Mouse (Mus musculus) thymus, postnatal 25 days (tissue): ENCODE measurements around the gene Pgm3.
"Not testable (repeated sequence)": the region's sequence is repeated elsewhere in the genome, so short reads cannot be mapped to it uniquely, and the experiment has no call there.

ENCODE experiments used
- DNase-seq: peaks from one replicate; pipeline ENCODE4 v3.0.0; 2022

The Pgm3 gene

GRCm38 (mm10) chr9:86571540-86572135 lies at the start of gene Pgm3, which contains the start of gene Rwdd2a:
TSS of gene Pgm3 (minus strand) at chr9:86571842.
TSS of gene Rwdd2a (plus strand) at chr9:86571991.
- DNase-seq, result peak; percentile 97

DNA sequence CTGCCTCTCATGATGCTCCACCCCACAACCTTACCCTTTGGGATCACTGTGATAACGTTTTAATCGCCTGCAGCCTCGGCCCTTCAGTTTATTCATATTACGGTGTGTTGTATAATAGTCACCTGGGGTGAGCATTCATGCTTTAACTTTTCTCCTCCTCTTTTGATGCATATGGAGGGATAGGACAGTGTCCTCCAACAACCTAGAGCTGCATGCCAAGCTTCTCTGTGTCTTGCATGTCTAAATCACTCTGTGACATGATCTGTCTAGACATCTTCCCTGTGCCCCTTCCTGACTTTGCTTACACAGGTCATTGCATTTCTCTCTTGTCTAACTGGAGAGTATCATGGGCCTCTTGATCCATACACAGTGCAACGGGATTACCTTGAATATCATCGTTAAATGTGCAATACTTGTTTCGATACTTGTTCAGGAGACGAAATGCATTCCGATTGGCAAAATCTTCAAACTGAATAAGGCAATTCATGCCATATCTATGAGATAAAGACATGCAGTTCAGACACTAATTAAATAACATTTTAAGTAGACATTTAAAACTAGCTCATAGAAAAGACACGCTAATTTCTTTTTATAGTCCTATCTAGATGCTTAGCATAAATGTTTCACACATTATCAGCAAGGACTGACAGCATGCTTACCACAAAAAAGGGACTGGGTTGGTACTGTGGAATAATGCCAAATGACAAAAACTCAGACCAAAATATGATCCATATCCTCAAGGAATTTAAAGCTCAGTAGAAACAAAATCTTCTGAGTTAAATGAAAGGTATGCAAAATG lies 47.9 kb upstream of the Pgm3 start:
- no peak for DNase-seq

DNA sequence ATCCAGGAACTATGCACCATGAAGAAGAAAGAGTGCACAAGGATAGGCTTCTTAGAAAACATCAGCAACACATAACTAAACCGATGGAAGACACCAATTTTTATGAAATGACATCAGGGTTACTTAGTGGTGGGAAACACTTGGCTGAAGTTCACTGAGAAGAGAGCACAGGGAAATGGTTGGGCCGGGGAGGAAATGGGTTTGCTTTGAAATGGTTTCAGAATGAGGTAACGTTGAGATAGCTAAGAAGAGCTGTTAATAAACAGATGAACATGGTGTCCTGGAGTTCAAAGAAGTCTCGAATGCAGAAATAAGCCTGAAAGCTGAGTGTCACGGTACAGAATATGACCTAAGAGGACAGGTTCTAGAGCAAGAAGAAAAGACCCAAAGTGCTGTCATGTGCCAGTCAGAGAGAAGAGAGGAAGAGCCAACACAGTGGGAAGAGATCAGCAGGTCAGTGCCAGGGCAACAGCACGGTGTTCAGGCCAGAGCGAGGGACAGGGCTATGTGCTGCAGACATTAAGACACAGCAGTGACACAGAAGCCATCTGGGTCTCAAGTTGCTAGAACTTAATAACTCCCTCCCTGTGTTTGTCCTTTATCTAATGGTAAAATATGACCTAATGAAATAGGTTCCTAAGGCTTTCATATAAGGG lies 46.3 kb upstream of the Pgm3 start:
- DNase-seq, result no peak

DNA sequence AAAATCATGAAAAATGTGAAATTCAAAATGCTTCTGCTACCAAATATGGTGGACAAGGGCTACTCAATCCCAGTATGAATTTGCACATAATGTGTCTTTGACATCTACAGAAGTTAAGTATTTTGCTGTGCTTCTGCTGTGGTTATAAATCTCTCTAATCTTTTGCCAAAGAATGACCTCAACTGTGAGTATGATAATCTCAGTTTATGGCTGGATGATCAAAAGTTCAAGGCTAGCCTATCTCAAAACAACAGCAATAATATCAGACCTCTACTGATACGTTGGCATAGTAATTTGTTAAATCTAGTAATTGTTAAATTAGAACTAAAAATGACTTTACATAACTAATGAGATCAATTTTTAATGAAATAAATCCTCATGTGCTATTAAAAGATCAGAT lies 44.1 kb upstream of the Pgm3 start:
- no peak for DNase-seq

DNA sequence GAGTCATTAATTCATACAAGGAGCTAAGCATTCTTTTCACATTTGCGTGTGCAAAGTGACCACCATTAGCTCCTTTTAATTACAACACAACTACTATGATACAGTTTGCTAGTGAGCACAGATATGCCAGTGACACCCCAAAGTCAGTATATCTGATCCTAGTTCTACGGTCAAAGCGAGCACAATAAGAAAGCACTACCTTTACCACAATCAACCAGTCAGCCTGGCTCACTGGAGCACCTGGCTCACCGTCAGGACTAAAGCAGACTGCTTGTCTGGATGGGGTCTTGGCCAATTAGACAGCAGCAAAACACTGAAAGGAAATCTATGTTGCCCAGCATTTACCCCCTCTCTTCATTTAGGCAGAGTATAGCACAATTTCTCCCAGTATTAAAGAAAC lies 40.4 kb upstream of the Pgm3 start:
- DNase-seq, result no peak

DNA sequence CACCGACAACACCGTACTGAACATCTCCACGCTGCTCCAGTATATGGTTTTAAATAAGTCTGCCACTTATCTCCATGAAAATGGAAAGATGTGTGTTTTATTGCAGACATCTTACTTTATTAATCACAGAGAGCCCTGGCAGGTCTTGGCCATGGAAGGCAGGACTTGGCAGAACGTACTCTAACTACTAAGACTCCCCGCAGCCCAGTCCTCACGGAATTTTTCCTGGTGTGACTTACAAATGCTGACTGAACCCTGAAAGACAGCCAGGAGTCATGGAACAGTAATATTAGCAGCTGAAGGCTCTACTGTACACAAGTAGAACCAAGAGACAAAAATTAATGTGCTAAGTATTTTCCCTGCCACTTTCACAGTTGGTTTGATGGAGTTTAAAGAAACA lies 34.1 kb upstream of the Pgm3 start:
- no peak for DNase-seq

GRCm38 (mm10) chr9:86599723-86600303 lies 28.2 kb upstream of the Pgm3 start:
- DNase-seq, result no peak

DNA sequence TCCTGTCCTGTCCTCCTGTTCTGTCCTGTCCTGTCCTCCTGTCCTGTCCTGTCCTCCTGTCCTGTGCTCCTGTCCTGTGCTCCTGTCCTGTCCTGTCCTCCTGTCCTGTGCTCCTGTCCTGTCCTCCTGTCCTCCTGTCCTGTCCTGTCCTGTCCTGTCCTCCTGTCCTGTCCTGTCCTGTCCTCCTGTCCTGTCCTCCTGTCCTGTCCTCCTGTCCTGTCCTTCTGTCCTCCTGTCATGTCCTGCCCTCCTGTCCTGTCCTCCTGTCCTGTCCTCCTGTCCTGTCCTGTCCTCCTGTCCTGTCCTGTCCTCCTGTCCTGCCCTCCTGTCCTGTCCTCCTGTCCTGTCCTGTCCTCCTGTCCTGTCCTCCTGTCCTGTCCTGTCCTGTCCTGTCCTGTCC lies 25.3 kb upstream of the Pgm3 start:
- DNase-seq, result not testable (repeated sequence)

GRCm38 (mm10) chr9:86594357-86594767 lies 22.7 kb upstream of the Pgm3 start:
- DNase-seq, result not testable (repeated sequence)

- DNase-seq, result no peak
Measured at GRCm38 (mm10) chr9:86592676-86593668, 21.3 kb upstream of the Pgm3 start.

DNA sequence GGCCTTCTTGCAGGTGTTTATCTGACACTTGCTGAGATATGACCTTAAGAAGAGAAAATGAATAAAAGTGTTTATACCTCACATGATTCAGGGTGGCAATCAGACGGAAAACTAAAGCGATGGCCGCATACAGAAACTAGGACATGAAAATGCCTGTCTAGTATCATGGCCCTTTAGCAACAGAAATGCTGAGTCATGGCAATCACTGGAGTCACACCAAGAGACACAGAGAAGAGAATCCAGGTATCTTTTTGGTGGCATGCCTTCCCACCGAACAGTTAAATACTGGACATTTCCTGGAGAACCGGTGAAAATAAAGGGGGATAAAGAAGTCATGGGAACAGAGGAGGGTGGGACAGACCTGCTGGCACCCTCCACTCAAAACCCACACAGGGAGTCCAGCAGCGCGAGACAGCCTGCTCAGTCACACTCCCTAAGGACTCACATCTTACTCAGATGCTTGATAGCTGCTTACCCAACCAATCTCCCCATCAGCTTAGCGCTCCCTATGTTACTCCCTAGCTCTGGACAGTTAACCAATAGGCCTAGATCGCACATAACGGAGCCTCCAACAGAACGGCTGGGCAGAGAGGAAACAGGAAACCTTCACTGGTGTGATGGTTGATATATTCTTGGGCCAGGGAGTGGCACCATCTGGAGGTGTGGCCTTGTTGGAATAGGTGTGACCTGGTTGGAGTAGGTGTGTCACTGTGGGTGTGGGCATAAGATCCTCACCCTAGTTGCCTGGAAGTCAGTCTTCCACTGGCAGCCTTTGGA lies 15.6 kb upstream of the Pgm3 start:
- DNase-seq, result no peak

DNA sequence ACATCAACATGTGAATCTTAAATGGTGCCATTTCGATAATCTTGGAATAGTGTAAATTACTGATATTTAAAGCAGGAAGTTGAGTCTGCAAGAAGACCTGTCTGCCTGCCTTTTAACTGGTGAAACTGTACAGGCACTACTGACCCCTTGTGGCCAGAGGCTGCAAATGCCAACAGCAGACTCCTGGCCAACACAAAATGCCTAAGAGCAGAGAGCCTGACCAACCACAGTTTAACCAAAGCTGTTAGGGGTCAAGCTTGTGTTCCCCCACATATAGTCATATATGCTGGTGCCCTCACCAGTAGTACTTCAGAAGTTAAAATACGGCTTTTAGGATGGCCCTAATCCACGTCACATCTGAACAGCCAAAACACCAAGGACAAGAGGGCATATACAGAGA lies 12.1 kb upstream of the Pgm3 start:
- DNase-seq, result peak; percentile 75

- DNase-seq, result peak; percentile 29
Measured at GRCm38 (mm10) chr9:86579657-86580056, 8.0 kb upstream of the Pgm3 start.

- DNase-seq, result no peak
Measured at GRCm38 (mm10) chr9:86575178-86575577, 3.5 kb upstream of the Pgm3 start.

DNA sequence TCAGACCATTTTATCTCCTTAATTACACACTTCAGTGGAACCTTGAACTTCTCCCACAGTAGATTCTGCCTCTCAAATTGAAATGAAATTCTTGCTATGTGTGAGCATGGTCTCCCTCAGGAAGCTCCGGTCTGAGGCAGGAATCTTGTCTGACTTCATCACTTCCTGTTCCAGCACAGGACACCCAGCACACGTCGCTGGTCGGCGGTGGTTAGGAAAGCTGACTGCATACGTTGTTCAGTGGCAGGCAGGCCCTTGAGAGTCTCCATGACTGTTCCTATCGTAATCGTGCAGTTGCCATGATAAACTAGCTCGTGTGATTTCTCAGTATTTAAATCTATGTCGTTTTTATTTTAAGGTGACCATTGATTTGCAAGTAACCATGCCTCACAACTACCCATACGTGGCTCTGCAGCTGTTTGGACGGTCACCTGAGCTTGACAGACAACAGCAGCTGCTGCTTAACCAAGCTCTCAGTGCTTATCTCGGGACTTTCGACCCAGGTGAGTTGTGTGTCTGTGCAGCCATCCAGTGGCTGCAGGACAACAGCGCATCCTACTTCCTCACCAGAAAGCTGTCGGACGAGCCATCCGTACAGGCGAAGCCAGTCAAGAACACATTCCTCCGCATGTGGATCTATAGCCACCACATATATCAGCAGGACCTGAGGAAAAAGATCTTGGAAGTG lies 2.1 kb upstream of the Pgm3 start:
- DNase-seq, result no peak

DNA sequence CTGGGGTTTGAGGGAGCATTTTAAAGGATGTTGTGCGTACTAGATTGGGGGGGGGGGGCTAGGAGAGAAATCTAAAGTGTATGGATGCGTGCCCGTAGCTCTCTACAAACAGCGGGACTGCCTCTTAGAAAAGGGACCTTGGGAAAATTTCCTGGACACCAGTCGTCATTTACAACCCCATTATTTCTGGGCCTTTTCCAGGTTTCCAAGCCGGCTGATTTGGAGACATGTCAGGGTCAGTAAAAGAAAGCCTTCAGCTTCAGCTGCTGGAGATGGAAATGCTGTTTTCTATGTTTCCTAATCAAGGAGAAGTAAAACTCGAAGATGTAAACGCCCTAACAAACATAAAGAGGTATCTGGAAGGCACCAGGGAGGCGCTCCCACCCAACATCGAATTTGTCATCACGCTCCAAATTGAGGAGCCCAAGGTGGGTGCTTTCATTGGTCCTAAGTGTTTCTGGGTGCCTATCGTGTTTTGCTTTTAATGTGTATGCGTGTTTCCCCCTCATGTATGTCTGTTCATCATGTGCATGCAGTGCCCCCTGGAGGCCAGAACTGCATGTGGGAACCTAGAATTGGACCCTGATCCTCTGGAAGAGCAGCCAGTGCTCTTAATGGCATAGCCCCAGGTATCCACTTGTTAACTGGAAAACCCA lies 1.1 kb upstream of the Pgm3 start:
- DNase-seq, result peak; percentile 89

GRCm38 (mm10) chr9:86572196-86572595 lies 554 bp upstream of the Pgm3 start:
- DNase-seq, result no peak

- no peak for DNase-seq
Measured at GRCm38 (mm10) chr9:86570946-86571345, 696 bp downstream of the Pgm3 start.

GRCm38 (mm10) chr9:86570261-86570890 lies 1.3 kb downstream of the Pgm3 start:
- no peak for DNase-seq
